Mouse (Mus musculus) cerebellum, adult (tissue): ENCODE data around the gene Slc4a3.

Source experiments
- ATAC-seq: cut with Nextera tagmentation; 2 replicates; pipeline ENCODE4 v1.9.2; 2017; ENCODE audit warnings: mild to moderate bottlenecking, moderate library complexity, mixed read lengths; ENCODE audit not compliant: insufficient number of reproducible peaks, low FRiP score, low TSS enrichment

Slc4a3 gene

DNA sequence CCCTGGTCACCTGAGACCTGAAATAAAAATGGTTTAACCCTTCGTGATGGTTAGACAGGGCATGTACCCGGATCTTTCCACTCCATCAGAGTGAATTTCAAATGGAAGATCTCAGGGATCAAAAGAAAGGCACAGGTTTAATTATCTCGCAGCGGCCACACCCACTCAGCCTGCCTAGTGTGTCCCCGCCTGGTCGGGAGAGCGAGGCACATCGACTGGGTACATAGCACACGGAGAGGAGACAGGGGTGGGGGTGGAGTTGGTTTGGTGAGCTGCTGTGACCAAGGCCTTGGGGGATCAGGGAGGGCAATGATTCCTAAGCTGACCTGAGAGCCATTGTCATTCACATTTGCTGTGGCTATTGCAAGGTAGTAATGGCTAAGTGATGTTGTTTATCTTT, 48.8 kb downstream of the Slc4a3 start:
- no peak for ATAC-seq

DNA sequence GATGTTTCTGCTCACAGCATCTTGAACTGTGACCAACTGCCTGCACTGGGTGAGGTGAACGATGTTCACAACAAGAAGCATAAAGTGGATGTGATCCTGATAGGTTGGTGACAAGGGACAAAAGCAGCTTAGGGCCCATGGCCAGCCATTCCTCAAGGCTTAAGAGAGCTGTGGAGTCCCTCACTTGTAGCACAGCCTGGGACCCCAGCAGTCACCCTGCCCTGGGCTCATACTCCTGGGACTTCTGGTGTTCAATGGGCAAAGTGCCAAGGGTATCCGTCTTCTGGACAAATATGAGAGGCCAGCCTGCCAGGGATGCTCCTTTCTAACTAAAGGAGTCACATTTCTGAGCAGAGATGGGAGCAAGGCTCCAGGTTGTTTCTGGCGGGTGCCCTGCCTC, 49.9 kb downstream of the Slc4a3 start:
- ATAC-seq, result no peak

DNA sequence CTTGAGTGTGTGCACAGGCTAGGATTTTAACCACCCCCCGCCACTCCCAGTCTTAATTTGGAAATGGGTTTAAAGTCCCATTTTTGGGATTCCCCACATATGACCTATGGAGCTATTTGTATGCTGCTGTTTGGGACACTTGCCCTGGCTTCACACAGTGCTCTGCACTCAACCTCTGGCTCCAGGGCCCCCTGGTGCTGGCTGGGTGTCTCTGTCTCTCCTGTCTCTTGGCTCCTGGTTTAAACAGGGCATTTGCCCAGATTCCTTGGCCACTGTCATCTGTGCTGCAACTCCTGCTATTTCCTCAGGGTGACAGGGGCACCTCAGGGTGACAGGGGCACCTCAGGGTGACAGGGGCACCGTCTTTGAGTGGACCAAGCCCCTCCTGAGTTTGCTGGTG, 50.8 kb downstream of the Slc4a3 start:
- no peak for ATAC-seq

DNA sequence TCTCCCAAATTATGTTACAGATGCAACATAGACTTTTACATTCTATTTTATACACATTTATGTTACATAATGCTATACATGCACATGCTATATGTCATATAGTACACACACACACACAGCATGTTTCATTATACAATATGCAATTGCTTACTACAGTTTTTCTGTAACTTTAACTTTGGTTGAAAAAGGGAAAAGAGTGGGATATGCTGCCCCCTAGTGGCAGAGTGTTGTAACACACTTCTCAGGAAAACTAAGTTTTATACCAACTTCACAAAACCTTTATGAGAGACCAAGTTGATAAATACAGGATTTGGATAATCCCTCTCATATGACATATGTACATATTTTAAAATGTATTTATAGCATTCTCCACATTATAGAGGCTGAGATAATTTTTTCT, 51.6 kb downstream of the Slc4a3 start:
- no peak for ATAC-seq

DNA sequence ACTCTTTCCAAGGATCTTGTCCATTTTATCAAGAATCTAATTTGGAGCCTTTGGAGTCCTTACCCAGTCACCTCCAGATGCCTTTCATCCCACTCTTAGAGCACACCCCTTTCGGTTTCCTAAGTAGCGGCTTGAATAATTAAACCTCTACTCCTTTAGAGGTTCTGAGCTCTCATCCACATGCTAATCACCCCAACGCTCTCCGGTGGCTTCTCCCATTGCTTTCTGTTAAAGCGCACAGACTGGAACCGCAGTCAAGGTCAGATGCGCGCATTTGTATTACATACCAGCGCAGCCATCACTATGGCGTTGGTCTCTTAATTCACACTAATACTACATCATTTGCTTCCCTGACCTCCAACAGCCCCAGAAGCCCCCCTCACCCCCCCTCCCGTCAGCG, 55.7 kb downstream of the Slc4a3 start:
- ATAC-seq, result no peak

GRCm38 (mm10) chr1:75603584-75603983, 57.5 kb downstream of the Slc4a3 start:
- no peak for ATAC-seq

DNA sequence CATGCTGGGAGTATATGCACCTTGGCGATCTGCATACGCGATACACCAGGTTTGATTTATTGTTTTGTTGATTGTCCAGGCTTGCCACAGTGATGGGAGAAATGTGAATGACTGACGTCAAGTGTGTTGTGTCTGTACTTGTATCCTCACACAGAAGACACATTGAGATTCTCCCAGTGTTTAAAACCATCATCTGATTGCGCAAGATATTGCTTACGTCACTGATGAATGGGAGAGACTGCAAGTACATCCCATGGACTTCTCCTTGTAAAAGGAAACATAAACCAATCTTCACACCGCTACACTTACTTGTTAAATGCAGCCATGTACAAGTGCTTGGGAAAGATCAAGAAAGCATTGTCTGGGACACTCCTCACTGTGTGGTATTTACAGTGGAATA, 62.2 kb downstream of the Slc4a3 start:
- ATAC-seq, result no peak

- ATAC-seq, result no peak
Observed at GRCm38 (mm10) chr1:75608625-75609263, 62.7 kb downstream of the Slc4a3 start.

GRCm38 (mm10) chr1:75609264-75609662, 63.2 kb downstream of the Slc4a3 start:
- ATAC-seq, result no peak

GRCm38 (mm10) chr1:75610553-75610952, 64.5 kb downstream of the Slc4a3 start:
- no peak for ATAC-seq
